Mouse (Mus musculus): Measurements from ENCODE around the gene Nin.

Gene Nin

GRCm38 (mm10) chr12:70113351-70113750 lies at the start of gene Nin:
TSS of gene Nin (minus strand) at chr12:70113717.
- DNase-seq (ENCODE audit: low spot score): no peak

DNA sequence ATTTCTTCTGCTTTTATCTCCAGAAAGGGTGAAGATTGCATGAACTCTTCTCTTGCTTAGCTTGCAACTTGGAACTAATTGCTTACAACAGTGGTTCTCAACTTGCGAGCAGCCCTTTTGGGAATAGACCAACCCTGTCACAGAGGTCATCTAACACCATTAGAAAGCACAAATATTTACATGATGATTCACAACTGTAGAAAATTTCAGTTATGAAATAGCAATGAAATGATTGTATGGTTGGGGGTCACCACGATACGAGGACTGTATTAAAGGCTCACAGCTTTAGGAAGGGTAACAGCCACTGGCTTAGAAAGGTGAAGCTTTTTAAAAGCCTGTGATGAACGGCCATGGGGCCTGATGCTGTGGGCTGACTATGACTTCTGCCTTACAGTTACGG lies 47.5 kb upstream of the Nin start:
- DNase-seq (ENCODE audit: low spot score): no peak

DNA sequence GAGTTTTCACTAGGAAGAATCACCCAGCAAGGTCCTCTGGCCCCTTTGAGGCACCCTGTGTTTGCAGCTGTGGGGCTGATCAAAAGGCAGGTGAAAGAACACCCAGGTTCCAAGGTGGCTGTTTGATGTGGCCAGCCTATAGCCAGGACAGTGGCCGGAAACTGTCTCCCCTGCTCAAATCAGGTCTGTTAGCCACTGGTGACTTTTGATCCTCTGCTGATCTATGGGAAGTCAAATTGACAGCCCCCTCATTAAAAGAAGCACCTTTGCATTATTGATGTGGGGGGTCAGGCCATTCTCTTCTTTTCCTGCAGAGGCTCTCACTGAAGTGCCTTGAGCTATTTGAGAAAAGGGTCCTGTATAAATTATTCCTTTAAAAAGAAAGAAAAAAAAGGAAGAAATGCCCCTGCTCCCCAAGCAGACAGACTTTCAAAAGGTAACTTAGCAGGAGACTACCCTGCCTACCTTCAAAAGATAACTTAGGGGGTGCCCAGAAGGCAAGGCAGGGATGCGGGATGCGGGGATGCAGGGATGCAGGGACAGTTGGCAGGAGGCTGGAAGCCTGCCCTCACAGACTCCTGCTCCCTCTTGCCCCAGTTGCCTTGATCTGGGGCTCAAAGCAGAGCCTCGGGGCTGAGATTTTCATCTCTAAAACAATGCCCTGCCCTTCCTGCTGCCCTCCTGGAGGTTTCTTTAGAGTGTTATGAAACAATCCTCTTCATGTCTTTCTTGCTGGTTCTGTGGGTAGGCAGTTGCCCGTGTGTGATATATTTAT lies 44.0 kb upstream of the Nin start:
- no peak for DNase-seq (ENCODE audit: low spot score)

GRCm38 (mm10) chr12:70156222-70156621 lies 42.7 kb upstream of the Nin start:
- no peak for DNase-seq (ENCODE audit: low spot score)

DNA sequence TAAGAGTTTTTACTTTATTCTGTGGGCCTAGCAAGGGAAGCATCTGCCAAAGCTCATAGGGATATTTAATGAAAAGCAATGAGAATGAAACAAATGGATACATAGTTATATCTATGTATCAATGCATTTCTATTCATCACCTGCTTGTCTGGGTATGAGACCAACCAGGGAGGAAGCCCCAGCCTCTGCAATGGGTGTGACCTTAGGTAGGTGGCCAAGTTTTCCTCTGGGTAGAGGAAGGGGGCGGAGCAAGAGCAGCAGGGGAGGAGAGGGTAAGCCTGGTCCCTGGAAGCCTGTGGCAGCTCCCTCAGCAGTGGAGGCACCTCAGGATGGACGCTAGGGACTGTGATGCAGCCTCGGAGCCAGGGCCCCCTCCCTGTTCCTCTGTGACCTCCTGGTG lies 40.3 kb upstream of the Nin start, which contains the start of gene Abhd12b:
Gene Abhd12b, plus strand, starts transcription at position 301 of the 400 bp plus-strand sequence.
- no peak for DNase-seq (ENCODE audit: low spot score)

DNA sequence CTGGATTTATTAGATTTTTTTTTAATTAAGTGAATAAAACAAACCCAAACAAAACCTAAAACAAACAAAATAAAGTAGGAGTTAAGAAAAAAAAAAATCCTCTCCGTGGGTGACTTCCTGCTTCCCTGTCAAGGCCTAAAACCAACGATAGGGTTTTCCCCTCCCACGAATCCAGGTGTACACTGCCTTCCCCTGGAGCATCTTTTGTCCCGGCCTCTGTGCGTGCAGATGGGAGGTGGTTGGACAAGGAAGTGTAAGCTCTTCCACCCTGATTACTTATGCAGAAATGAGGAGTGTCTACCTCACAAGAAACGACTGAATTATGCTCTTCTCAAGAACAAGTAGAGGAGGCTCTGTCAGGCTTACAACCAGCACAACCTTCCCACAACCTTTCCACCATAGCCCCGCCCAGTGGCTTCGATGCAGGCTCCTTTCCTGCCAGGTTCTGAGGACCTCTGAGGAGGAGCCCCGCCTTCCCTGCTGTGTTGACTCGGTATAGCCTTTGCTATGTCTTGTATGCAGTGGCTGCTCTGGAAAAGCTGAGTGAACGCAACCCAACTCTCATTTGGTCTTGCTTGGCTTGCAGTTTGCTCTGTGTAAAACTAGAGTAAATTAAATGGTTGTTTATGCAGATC lies 35.2 kb upstream of the Nin start:
- DNase-seq (ENCODE audit: low spot score): no peak

DNA sequence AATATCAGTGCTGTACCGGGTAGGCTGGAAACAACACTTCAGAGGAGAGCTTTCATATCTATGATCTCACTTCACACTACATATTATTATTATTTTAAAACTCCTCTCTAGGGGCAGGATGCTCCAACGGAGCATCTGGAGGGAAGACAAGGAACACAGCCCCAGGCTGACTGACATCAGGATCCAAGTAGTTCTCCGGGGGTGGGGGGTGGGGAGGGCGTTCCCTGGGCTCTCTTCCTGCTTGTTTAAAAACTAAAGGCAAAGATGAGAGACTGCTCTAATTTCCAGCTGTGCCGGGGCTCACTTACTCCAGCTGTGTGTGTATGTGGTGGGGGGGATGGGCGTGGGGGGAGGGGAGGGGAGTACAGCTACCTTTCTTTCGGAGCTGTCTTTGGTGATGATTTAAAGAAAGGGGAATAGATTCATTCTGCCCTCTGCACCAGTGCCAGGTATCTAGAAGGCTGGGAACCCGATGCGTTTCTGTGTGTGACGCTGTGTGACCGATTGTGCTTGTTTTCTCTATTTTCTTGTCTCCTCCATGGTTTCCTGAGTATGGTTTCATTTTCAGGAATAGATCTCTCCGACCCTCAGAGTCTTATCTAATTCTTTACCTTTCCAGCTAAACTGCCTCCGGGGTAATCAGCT lies 34.6 kb upstream of the Nin start:
- peak; percentile 21 for DNase-seq (ENCODE audit: low spot score)

GRCm38 (mm10) chr12:70145586-70145985 lies 32.1 kb upstream of the Nin start:
- no peak for DNase-seq (ENCODE audit: low spot score)

- DNase-seq (ENCODE audit: low spot score): peak; percentile 70
Observed at GRCm38 (mm10) chr12:70144637-70145448, 31.3 kb upstream of the Nin start.

- peak; percentile 39 for DNase-seq (ENCODE audit: low spot score)
Observed at GRCm38 (mm10) chr12:70144106-70144587, 30.6 kb upstream of the Nin start.

DNA sequence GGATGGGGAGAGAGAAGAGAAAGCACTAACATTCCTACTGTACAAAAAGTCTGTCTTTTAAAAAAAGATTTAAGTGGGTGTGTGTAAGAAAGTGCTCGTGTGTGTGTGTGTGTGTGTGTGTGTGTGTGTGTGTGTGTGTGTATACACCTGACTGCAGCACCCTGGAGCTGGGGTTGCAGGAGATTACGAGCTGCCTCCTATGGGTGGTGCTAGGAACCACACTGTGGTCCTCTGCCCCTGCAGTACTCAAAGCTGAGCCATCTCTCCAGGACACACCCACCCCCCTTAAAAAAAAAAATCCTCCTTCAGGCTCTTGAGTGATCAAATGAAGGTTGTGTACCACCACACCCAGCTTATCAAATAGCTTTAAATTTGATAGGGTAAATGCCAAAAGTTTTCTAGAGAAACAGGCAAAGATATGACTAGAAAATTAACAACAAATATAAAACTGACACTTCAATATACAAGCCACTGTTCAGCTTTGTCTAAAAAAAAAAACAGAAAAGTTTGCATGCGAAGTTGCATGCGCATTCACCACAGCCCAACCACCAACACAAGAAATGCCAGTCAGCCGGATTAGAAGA lies 27.6 kb upstream of the Nin start:
- DNase-seq (ENCODE audit: low spot score): no peak

DNA sequence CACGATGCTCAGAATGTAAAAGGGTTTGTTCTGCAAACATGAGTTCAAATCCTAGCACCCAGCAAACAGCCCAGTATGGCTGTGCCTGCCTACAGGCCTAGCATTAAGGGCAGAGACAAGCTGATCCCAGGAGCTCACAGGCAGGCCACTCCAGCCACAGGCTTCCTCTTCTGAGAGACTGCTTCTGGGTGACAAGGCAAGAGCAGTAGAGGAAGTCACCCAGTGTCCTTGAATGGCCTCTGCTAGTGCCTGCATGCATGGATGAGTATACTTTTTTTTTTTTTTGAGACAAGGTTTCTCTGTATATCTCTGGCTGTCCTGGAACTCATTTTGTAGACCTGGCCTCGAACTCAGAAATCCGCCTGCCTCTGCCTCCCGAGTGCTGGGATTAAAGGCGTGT lies 27.0 kb upstream of the Nin start:
- DNase-seq (ENCODE audit: low spot score): no peak

DNA sequence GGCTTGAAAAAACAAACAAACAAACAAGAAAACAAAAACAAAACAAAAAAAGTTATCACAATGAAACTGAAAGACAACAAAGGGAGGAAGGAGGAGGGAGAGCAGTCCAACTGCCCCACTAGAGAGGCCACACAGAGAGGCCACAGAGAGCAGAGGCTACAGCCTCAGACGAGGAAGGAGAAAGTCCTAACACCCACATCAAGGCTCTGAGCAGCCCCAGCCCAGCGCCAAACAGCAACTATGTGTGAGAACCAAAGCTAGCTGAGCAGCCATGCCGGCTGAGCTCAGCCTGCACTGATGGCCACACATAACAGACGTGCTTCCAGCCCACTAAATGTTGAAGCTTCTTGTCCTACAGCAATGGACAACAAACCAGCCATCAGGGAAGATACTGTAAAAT lies 26.4 kb upstream of the Nin start:
- DNase-seq (ENCODE audit: low spot score): no peak

GRCm38 (mm10) chr12:70137626-70138025 lies 24.1 kb upstream of the Nin start:
- no peak for DNase-seq (ENCODE audit: low spot score)

GRCm38 (mm10) chr12:70137095-70137494 lies 23.6 kb upstream of the Nin start:
- no peak for DNase-seq (ENCODE audit: low spot score)

DNA sequence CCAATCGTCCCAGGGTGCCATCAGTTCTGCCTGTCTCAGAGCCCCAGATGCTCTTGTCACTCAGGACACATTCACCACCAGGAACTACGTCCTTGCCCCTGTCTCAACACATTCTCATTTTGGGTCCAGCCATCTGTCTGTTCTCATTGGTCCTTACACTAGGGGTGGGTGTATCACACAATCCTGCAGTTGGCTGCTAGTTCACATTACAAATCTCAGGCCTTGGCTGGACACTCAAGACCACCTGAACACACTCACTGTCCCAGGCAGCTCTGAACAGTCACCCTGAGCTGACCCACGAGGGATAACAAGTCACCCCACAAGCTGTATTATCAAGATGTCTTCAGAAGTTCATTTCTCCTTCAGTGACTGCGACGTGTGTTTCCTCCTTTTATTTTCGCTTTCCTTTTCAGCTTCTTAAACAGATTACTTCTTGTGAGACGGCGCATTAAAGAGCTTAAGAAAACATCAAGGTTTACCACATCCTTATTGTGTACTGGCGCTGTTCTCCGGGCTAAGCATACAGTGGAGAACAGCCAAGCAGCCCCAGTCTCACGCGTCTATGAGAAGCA lies 22.8 kb upstream of the Nin start:
- DNase-seq (ENCODE audit: low spot score): no peak

- DNase-seq (ENCODE audit: low spot score): no peak
Observed at GRCm38 (mm10) chr12:70134627-70135235, 21.2 kb upstream of the Nin start.

DNA sequence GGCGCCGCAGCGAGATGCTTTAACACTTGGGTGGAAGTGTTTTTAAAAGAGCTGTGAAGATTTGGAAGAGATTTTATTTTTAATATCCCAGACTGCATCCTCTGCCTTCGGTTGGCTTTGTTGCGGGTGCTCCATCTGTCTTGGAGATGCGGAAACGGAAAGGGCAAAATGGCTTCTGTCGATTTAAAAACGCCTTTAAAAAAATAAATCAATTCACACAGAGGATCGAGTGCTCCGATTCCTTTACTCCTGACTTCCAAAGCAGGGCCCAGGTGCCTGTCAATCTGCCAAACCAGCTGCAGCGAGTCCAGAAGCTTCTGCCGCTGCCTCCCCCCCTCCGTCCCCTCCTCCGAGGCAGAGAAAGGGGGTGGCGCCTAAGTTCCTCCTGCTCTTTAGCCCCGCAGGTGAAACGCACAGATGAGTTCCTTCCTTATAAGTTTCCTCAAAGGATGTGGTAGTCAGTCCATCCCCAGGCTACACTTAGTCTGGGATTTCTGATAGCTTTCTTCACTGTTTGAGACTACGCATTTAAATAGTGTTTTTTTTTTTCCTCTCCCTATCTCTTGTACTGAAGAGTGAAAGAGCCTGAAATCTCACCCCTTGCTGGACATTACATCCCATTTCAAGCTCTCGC lies 17.6 kb upstream of the Nin start:
- no peak for DNase-seq (ENCODE audit: low spot score)

DNA sequence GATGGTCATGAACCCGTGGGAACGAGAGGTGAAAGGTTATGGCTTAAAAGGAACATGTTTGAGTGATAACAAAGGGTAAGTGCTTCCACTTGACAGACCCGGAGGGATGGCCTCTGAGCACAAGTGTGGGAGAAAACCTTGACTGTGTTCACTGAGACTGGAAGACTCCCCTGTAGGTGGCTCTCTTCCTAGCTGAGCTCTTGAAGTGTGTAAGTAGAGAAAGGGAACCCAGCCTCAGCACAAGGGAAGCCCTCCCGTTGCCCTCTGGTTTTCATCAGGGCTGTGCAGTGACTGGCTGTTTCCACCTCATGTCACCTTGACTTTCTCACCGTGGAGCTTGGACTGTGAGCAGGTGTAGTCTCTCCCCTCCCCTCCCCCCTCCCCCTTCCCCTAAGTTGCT lies 15.6 kb upstream of the Nin start:
- DNase-seq (ENCODE audit: low spot score): no peak

DNA sequence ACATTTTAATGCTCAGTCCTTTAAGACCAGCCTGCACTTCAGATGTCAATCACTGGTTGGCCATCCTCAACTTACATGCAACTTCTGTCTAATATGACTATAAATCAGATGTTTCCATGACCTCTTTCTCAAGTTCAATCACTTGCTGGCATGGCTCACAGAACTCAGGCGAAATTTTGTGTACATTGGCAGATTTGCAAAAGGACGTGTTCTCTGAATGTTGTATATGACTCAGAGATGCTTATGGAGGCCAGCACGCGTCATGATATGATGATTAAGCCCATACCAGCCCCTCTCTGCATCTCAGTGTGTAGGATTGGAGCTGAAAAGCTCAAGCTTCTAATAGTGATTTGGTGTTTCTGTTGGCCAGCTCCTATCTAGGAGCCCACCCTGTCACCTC lies 13.1 kb upstream of the Nin start:
- DNase-seq (ENCODE audit: low spot score): no peak

DNA sequence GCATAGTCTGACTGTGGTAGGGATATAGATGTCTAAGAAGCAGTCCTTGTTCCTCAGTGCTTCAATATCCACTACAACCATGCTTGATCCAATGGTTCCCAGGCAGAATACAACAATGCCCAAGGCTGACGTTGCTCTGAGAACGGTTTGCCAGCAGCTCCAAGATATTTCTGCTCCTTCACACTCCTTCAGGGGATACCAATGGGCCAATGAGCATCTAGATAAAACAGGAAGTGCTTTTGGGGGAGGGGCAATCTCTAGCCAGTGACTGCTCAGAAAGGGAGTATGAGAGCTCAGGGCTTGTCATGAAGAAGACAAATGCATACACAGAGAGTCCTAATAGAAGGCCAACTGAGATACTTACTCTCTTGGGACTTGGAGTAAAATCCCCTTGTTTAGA lies 6.0 kb upstream of the Nin start:
- no peak for DNase-seq (ENCODE audit: low spot score)
